Mouse (Mus musculus) right cerebral cortex, postnatal 14 days (tissue): ENCODE measurements at regions not wholly inside any gene's neighbourhood (a gene's known extent, or its start where the extent isn't known, plus 50 kb on each side); places are given as distances from the start of the nearest gene placed in this dataset.
A peak's percentile ranks its signal among the peaks of the same experiment; 100 is the strongest.

ENCODE experiments used
- DNase-seq: peaks from one replicate; pipeline ENCODE4 v3.0.0; 2022

DNA sequence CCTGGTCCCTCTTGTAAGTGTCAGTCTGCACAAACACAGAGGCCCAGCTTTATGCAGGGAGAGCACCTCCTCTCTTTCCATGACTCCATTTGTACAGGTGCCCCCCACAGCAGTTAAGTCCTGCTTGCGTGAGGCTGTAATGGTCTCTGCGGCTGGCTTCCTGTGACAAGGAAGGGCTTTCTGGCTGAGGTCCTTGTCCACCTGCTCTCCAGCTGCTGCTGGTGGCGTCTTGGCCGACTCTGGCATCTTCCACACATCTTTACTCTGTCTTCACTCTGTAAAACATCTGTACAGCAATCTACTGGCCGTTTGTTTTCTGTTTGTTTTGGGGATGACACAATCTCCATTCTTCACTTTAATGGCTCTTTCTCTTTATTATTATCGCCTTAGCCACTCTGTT is 60.8 kb downstream of the Rpusd4 start:
- DNase-seq = no peak

- DNase-seq = no peak
These were observed 62.7 kb downstream of the Rpusd4 start for GRCm38 (mm10) chr9:35330386-35330785.

- peak; percentile 16 for DNase-seq
These were observed 63.6 kb downstream of the Rpusd4 start for GRCm38 (mm10) chr9:35331241-35331680.

DNA sequence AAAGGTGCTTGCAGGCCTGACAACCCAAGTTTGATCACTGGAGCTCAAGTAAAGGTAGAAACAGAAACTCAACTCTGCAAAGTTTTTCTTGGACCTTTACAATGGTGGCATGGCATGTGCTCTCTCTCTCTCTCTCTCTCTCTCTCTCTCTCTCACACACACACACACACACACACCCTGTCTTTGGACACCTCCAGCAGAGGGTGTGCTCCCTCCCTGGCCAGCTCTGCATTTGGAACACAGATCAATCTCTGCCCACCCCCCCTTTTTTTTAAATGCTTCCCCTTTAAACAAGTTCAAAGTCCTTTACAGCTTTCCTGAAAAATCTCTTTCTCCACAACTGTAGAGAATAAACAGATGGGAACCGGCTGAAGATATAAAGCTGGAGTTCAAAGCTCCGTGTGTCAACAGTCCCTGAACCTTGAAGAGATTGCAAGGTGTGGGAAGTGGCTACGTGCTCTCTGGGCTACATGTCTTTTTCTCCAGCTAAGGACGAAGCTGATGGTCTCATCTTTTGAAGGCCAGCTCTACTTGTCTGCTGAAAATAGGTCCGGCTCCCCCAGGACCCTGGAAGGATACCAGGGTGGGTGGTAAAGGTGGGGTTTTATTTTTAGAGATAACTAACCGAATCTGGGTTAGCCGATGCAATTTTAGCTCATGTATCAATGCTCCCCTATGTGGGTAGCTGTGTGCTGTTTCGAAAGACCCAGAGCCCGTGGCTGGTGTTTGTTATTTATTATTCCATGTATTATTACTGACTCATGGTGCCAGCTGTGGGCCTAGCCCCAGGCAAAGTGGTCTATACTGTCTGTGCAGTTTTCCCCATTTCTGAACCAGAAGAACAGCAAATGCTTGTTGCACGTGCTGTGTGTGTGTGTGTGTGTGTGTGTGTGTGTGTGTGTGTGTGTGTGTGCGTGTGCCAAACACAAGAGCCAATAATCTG is 65.3 kb downstream of the Rpusd4 start:
- DNase-seq = no peak

DNA sequence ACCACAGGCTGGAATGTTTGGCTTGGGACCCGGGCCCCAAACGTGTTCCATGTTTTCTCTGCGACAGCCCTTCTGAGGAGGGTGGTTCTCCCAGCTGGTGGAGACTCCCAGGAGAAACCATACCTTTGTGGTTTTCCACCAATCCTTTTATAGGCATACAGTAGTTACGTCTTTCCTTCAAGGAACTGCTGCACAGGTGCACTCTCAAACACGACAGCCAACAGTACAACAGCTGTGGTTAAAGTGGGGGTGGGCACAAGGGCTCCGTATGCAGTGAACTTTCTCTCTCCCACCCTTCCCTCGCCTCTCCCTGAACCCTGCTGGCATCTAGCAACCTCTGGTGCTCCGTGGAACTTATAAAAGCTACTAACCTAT is 66.0 kb downstream of the Rpusd4 start:
- DNase-seq = no peak

GRCm38 (mm10) chr9:35334536-35334935 is 66.9 kb downstream of the Rpusd4 start:
- DNase-seq = no peak

- no peak for DNase-seq
These were observed 67.5 kb downstream of the Rpusd4 start for GRCm38 (mm10) chr9:35335181-35335580.

DNA sequence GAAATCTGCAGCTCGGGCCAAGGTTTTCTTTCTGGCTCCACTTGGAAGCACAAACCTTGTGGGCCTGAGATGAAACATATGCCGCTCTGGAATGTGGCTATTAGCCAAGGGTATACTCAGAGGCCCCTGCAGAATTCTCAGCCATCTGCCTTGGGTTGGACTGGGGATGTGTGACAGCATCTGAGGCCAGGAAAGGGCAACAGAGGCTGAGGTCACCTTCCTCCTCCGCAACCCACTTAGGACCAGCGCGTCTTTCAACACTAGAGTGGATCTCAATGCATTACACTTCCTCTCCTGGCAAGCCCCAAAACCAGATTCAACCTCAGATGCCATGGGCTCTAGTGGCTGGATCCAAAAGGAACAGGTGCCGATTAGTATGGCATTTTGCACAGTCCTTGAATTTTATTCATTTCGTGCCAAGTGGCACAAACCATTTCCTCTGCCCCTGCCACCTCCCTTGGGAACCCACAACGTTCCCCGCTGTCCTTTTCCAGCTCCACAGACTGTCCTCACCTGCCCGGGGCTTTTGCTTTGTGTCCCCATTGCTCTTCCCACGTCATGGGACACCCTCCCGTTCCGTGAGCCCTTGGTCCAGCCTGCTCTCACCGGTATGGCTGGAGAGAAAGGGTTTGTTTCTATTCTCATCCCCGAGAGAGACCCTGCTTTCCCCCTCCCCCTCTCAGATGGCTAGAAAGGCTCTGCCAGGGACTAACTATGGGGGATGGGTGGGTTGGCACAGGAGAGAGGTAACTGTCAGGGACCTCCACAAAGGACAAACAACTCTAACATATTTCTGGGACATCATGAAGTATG is 68.4 kb downstream of the Rpusd4 start:
- DNase-seq = no peak

- DNase-seq = no peak
These were observed 69.0 kb downstream of the Rpusd4 start for GRCm38 (mm10) chr9:35336701-35337055.

DNA sequence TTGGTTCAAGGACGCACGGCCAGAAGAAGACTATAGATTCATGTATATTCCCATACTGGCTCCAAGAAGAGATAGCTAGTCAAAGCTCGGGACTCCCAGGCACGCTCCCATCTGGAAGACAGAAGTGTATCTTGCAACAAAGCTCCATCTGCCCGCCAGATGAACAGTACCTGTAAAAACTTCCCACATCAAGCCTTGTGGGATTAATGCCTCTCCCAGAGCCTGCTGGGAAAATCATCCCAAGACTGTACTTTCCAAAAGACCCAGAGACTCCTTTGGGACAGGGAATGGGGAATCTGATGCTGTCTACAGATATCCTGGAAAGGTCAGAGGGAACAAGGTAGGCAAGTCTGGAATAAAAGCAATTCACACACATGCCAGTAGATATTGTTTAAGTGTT is 71.2 kb downstream of the Rpusd4 start:
- no peak for DNase-seq

- DNase-seq = no peak
These were observed 72.0 kb downstream of the Rpusd4 start for GRCm38 (mm10) chr9:35339492-35340262.

GRCm38 (mm10) chr9:35340263-35340573 is 72.6 kb downstream of the Rpusd4 start:
- no peak for DNase-seq

DNA sequence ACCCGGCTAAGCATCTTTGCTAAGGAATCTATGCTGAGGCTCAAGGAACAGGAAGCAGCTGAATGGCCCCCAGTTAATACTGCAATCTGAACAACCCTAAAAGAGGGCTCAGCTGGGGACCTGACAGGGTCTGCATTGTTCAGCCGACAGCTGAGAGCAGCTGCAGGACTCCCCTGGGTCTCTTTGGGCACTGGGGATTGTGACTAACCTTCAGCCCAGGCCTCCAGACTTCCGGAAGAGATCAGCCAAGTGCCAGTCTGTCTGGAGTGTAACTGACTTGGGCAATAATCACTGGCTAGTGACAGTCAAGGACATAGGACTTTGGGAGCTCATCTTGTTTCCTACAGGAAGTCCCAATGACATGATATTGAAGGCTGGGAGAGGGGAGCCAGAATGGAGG is 73.1 kb downstream of the Rpusd4 start:
- DNase-seq = no peak

DNA sequence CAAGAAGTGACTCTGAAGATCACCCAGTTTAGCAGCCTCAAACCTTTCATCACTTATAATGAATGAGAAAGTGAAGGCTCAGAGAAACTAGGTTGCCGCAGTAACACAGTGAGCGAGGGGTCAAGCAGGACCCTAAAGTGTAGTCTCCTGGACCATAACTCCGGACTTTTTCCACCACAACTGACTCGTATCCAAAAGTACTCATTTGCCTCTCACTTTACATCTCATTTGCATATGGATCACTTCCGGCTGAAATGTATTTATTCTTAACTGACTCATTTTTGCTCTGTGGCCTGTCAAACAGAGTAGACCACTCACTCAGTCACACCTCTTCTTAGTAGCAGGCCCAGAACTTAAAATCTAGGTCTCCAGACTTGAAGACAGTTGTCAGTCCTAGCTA is 73.7 kb downstream of the Rpusd4 start:
- DNase-seq = no peak

- no peak for DNase-seq
These were observed 74.8 kb downstream of the Rpusd4 start for GRCm38 (mm10) chr9:35342436-35342835.

DNA sequence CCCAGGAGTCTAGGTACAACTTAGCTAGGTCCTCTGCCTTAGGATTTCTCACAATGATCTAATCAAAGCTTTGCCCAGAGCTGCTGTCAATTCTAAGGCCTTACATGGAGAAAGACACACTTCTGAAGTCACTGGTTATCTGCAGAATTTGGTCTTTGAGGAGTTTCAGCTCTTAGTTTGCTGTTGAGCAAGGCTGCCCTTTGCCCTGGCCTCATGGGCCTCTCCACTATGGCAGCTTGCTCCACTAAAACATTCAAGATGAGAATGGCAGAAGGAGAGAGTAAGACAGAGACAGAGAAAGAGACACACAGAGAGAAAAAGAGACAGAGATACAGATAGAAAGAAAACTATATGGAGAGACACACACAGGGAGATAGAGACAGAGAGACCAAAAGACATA is 75.7 kb downstream of the Rpusd4 start:
- no peak for DNase-seq

GRCm38 (mm10) chr9:35344374-35344773 is 76.6 kb upstream of the Cdon start:
- no peak for DNase-seq

GRCm38 (mm10) chr9:35346378-35346777 is 74.5 kb upstream of the Cdon start:
- no peak for DNase-seq

DNA sequence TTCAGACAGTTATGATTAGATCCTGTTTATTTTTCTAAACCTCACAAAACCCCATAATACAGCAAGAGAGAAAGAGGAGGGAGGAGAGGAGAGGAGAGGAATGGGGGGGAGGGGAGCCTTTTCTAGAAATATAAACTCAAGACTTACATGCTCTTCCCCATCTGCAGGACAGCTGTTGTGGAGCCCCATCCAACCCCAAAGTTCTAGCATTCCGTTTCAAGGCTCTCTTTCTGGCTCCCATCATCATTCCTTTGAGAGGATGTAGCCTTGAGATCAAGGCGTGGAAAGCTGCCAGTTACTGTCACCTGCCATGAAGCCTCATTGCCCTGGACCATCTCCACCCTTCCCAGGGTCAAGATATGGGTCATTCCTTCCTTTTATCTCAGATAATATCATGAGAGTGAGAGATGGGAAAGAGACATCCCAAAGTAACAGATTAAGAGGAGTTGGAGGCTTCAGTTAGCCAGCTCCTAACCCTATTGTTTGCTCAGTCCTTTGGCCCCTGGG is 70.8 kb upstream of the Cdon start:
- DNase-seq = no peak

DNA sequence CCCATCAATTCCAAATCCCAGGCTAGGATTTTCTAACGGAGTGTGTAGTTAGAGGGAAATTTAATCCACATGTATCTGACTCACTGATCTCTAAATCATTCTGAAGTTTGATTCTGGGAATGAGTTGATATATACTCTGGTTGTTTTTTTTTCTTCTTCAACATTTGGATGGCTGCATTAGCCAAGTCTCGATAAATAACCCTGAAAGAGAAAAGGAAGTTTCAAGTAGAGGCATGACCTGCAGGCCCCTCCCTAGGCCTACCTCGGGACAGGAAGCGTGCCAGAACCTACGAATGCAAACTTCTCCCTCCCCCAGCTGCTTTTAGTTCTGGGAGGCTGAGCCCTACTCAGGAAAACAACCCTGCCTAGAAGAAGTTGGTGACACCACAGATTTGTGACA is 69.4 kb upstream of the Cdon start:
- DNase-seq = no peak

DNA sequence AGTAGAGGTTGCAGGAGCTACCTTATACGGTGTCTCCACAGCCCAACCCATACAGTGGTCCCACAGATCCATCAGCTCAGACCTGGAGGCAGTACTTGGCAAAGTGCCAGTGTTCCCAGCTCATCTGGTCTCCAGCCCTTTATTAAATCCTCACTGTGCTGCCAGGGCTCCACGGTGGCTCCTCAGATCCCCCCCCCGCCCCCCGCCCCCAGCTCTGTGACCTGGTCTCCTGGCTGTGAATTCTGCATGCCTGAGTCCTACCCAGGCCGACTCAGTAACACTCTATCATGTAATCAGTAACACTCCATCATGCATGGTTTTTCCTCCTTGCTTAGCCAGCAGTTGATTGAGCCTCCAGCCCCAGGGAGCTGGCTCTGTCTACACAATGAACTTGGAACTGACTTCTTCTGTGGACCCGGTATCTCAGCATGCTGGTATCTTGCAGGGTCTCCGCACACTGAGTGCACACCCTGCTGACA is 66.2 kb upstream of the Cdon start:
- no peak for DNase-seq

- no peak for DNase-seq
These were observed 61.2 kb upstream of the Cdon start for GRCm38 (mm10) chr9:35359699-35360098.
